Mouse (Mus musculus) intestine, postnatal 0 days (tissue): ENCODE measurements around the gene Acbd6. TPM values are rescaled to one million over a fixed set of nuclear protein-coding genes. Genes with fewer than 3 reads are reported as not detected.

Experiments
- ATAC-seq: fragments of 200-750 bp; cut with Nextera tagmentation; 2 replicates; pipeline ENCODE4 v1.8.0; 2017; ENCODE audit warnings: mild to moderate bottlenecking, moderate TSS enrichment, moderate library complexity
- H3K27ac ChIP-seq: fragments of 300-500 bp; sonication (generic); 2 replicates; pipeline ENCODE4 v1.5.1; 2014; ENCODE audit warnings: mild to moderate bottlenecking, low read depth, low read length, moderate library complexity
- H3K27me3 ChIP-seq: fragments of 300-500 bp; sonication (generic); replicated peaks from 2 replicates; pipeline ENCODE4 v1.6.1; 2014; ENCODE audit warnings: low read length, mixed read lengths; ENCODE audit not compliant: control insufficient read depth, insufficient read depth
- H3K36me3 ChIP-seq: fragments of 300-500 bp; sonication (generic); 2 replicates; pipeline ENCODE4 v1.6.1; 2014; ENCODE audit warnings: mild to moderate bottlenecking, moderate library complexity; ENCODE audit not compliant: control insufficient read depth, insufficient read depth
- H3K4me1 ChIP-seq: fragments of 300-500 bp; sonication (generic); replicated peaks from 2 replicates; pipeline ENCODE4 v1.6.1; 2014; ENCODE audit warnings: antibody characterized with exemption, low read length, mixed read lengths; ENCODE audit not compliant: control insufficient read depth, insufficient read depth
- H3K4me2 ChIP-seq: fragments of 300-500 bp; sonication (generic); replicated peaks from 2 replicates; pipeline ENCODE4 v1.6.1; 2014; ENCODE audit warnings: low read depth, mild to moderate bottlenecking, moderate library complexity
- H3K4me3 ChIP-seq: fragments of 300-500 bp; sonication (generic); 2 replicates; pipeline ENCODE4 v1.5.1; 2014; ENCODE audit warnings: low read depth, low read length
- H3K9ac ChIP-seq: fragments of 300-500 bp; sonication (generic); 2 replicates; pipeline ENCODE4 v1.6.1; 2014; ENCODE audit warnings: mild to moderate bottlenecking, low read depth, low read length
- H3K9me3 ChIP-seq: fragments of 300-500 bp; sonication (generic); 2 replicates; pipeline ENCODE4 v1.6.1; 2016; ENCODE audit warnings: mixed run types; ENCODE audit not compliant: control insufficient read depth
- CTCF ChIP-seq: sonication (generic); IDR thresholded peaks from 2 replicates; pipeline ENCODE4 v1.5.1; 2016; ENCODE audit warnings: low read depth, mild to moderate bottlenecking, control low read depth, antibody characterized with exemption, moderate library complexity
- WGBS: fragments of 180-500 bp; shearing (Covaris S2); extraction: QIAGEN DNeasy Blood & Tissue Kit; methylation state at CpG from one replicate; pipeline ENCODE4 v1.1.7; 2014; 5-methylcytosine and 5-hydroxymethylcytosine counted together
- polyA plus RNA-seq: library from polyadenylated mRNA; unstranded; fragments of >200 nt; fragmentation: Nextera tagmentation; extraction: Ambion mirVana; gene quantifications from 2 replicates; pipeline ENCODE4 v1.2.1, GENCODE M21; 2015

Acbd6 gene
- polyA plus RNA-seq, 1 experiment from 2014 or later = 49.4 TPM

DNA sequence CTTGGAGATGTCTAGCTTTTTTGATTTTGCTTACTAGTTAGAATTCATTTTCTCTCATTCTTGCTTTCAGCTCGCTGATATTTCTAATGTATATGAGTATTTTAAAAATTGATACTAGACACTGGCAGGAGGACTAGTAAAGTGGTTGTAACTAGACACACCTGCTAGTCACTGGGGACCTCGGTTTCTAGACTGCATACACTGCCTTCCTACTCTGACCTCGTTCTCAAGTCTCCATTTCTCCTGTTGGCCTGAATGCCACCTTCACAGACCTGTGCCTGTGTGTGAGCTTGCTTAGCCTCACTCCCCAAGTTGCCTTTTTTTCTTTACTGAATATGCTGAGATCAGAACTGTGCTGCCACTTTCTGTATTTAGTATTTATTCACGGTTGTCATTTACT lies 131.2 kb downstream of the Acbd6 start:
- no peak for TF ChIP-seq CTCF
- Histone ChIP-seq H3K9me3 (no peaks in the 10 kb centered on the region), H3K27me3 (no peaks in the 10 kb centered on the region), H3K36me3 (no peaks in the 10 kb centered on the region), H3K4me3 (no peak overlapping the region), H3K9ac (no peak overlapping the region), H3K4me1 (no peaks in the 10 kb centered on the region), H3K4me2 (no peak overlapping the region), H3K27ac (no peak overlapping the region)
- 90% methylated on average over 4 of the region's 4 CpGs for WGBS
- no peak for ATAC-seq

DNA sequence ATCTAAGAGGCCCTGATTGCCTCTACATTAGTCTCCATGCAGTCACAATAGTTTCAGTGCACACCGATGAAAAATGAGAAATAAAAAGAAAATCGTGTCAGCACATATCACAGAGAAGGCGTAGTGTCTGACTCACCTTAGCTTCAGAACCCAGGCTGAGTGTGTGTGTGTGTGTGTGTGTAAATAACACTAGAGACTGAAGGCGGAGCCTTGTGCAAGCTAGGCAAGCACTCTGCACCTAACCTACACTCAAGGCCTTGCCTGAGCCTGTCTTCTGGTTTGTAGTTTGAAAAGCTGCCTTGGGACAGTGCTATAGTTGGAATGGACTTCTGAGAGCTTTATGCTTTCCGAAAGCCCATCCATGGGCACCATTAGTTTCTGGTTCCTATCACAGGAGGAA lies 131.6 kb downstream of the Acbd6 start:
- no peak for ATAC-seq
- H3K4me2 ChIP-seq = no peak overlapping the region
- H3K4me3 ChIP-seq = no peak overlapping the region
- no peaks in the 10 kb centered on the region for H3K27me3 ChIP-seq
- no peaks in the 10 kb centered on the region for H3K9me3 ChIP-seq
- TF ChIP-seq CTCF = no peak
- no peak overlapping the region for H3K27ac ChIP-seq
- no peak overlapping the region for H3K9ac ChIP-seq
- no peaks in the 10 kb centered on the region for H3K4me1 ChIP-seq
- 90% methylated on average over 5 of the region's 5 CpGs for WGBS
- no peaks in the 10 kb centered on the region for H3K36me3 ChIP-seq

DNA sequence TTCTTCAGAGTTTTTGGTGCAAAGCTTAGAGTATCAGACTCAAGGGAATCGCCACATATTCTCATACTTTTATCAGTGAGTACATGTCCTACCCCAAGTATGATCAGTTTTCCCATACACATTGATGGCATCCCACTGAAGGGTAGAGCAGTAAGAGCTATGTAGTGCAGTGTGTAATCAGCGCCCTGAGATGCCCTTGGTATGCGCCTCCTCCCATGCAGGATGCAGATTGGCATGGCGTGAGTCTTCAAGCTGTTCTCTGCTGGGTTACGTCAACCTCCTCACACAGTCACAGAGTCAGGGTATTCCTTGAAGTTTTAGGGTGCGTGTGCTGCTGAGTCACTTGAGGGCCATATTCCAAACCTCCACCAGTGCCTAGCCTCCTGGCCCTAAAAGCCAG lies 134.3 kb downstream of the Acbd6 start:
- Histone ChIP-seq H3K27me3 (no peaks in the 10 kb centered on the region), H3K4me1 (no peaks in the 10 kb centered on the region), H3K27ac (no peak overlapping the region), H3K4me3 (no peak overlapping the region), H3K9me3 (no peaks in the 10 kb centered on the region), H3K4me2 (no peak overlapping the region), H3K9ac (no peak overlapping the region), H3K36me3 (no peaks in the 10 kb centered on the region)
- no peak for TF ChIP-seq CTCF
- 95% methylated on average over 6 of the region's 6 CpGs for WGBS
- no peak for ATAC-seq

DNA sequence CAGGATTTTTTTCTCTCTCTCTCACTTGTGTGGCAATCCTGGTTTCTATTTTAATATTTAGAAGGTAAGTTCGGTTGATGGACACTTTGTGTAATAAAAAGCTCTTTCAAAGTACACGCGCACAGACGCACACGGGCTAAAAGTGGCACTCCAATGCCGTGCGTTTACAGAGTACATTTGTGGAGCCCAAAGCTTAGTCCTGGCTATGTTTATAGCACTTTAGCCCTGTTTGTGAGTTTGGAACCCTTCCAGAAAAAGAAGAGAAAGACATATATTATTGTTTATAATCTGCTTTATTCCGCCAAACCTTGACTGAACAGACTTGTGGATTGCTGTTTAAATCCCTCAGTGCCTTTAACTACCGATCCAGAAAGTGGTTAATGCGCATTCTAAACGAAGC lies 135.1 kb downstream of the Acbd6 start:
- no peak for ATAC-seq
- 52% methylated on average over 11 of the region's 11 CpGs for WGBS

DNA sequence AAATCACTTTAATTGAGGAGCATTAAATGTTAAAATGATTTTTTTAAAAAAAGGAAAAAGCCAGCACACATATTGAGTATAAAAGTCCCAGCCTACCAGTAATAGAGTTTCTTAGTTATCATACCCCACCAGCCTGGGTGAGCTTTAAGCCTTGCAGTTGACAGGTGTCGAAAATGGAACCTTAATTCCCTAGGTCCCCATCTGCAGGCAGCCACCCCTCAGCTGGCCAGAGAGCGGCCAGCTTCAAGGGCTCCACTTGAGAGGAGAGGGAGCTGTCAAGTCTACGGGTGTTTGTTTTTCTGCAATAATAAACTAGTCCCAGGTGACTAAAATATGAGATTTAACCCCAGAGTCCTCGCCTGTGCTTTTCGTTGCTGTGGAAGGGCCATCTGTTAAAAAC lies 135.5 kb downstream of the Acbd6 start:
- no peak for TF ChIP-seq CTCF
- Histone ChIP-seq H3K9ac (no peak overlapping the region), H3K9me3 (no peaks in the 10 kb centered on the region), H3K4me3 (no peak overlapping the region), H3K36me3 (no peaks in the 10 kb centered on the region), H3K27me3 (no peaks in the 10 kb centered on the region), H3K4me1 (no peaks in the 10 kb centered on the region), H3K4me2 (no peak overlapping the region), H3K27ac (no peak overlapping the region)
- no peak for ATAC-seq
- WGBS = 50% methylated on average over 5 of the region's 5 CpGs

More for the DNA sequence above, 135.1 kb downstream of the Acbd6 start:
- H3K36me3 ChIP-seq = no peaks in the 10 kb centered on the region
- H3K4me2 ChIP-seq = no peak overlapping the region
- H3K27ac ChIP-seq = no peak overlapping the region
- no peaks in the 10 kb centered on the region for H3K4me1 ChIP-seq
- no peak overlapping the region for H3K9ac ChIP-seq
- H3K27me3 ChIP-seq = no peaks in the 10 kb centered on the region
- no peak overlapping the region for H3K4me3 ChIP-seq
- TF ChIP-seq CTCF = no peak
- H3K9me3 ChIP-seq = no peaks in the 10 kb centered on the region

DNA sequence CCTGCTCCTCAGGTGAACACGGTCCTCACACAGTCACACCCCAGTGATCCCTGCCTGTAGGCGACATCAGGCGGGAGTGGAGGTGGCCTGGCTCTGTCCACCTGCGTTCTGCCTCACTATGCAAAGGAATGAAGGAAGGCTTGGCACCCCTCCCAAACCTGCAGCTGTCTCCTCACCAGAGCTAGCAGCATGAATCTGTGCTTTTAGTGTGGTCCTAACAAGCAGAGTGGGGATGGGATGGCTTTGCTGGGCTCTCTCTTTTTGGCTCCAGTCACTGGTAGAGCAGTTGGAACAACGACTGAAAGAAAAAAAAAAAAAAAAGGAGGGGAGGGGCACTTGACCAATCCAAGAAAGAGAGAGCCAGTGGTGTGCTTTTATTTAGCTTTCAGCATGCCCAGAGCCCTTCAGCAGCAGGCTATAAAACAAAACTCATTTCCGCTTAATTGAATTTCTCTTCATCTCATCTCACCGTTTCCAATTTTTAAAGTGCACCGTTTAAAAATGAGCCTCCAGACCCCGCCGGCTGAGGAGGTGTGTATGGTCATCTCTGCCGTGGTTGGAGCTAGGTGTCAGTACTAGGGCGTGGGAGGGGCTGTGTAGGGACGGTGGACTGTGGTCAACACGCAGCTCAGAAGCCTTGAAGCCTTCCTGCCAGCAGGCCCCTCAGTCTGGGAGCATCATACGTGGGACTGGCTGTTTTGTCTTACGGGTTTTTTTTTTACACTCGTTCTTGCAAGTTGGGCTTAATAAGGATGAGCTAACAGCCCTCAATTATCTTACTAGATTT lies 140.6 kb downstream of the Acbd6 start:
- no peaks in the 10 kb centered on the region for H3K36me3 ChIP-seq
- H3K9me3 ChIP-seq = no peaks in the 10 kb centered on the region
- no peak overlapping the region for H3K27ac ChIP-seq
- 67% methylated on average over 17 of the region's 17 CpGs for WGBS
- TF ChIP-seq CTCF = no peak
- no peak overlapping the region for H3K4me2 ChIP-seq
- no peak overlapping the region for H3K4me3 ChIP-seq
- H3K27me3 ChIP-seq = no peaks in the 10 kb centered on the region
- H3K4me1 ChIP-seq = no peaks in the 10 kb centered on the region
- ATAC-seq = no peak
- no peak overlapping the region for H3K9ac ChIP-seq
